Mouse (Mus musculus) heart, adult 2 months (tissue): Measurements from ENCODE around the gene Utp11. TPM values are rescaled to one million over a fixed set of nuclear protein-coding genes. Genes with fewer than 3 reads are reported as not detected.

ENCODE experiments used
- DNase-seq, 2 experiments: peaks; one replicate each; pipeline ENCODE4 v3.0.0; 2021
- H3K27ac ChIP-seq: fragments of 200-600 bp; 2 replicates; pipeline ENCODE4 v1.8.1; 2022
- H3K27me3 ChIP-seq: fragments of 200-500 bp; 2 replicates; pipeline ENCODE4 v1.6.1; 2012; ENCODE audit warnings: mild to moderate bottlenecking, low read length, inconsistent platforms, mixed read lengths; ENCODE audit not compliant: control insufficient read depth, insufficient read depth
- H3K36me3 ChIP-seq: fragments of 200-500 bp; 2 replicates; pipeline ENCODE4 v1.6.1; 2012; ENCODE audit warnings: low read length, inconsistent platforms; ENCODE audit not compliant: control insufficient read depth, insufficient read depth
- H3K4me1 ChIP-seq: fragments of 200-500 bp; 2 replicates; pipeline ENCODE4 v1.6.1; 2011; ENCODE audit warnings: low read length; ENCODE audit not compliant: control insufficient read depth, insufficient read depth
- H3K4me3 ChIP-seq: fragments of 200-600 bp; 2 replicates; pipeline ENCODE4 v1.8.1; 2022
- H3K79me2 ChIP-seq: fragments of 200-500 bp; replicated peaks from 2 replicates; pipeline ENCODE4 v1.6.1; 2012; ENCODE audit warnings: mild to moderate bottlenecking, inconsistent platforms, low read length, moderate library complexity, mixed read lengths; ENCODE audit not compliant: control insufficient read depth, insufficient read depth
- H3K9ac ChIP-seq: fragments of 200-500 bp; 2 replicates; pipeline ENCODE4 v1.6.1; 2012; ENCODE audit warnings: low read depth, mild to moderate bottlenecking, control low read depth, inconsistent platforms, low read length, mixed read lengths
- CTCF ChIP-seq: fragments of 200-600 bp; IDR thresholded peaks from 2 replicates; pipeline ENCODE4 v1.8.1; 2022; ENCODE audit warnings: antibody characterized with exemption, mild to moderate bottlenecking, moderate library complexity
- EP300 ChIP-seq: fragments of 200-500 bp; IDR thresholded peaks from 2 replicates; pipeline ENCODE4 v1.6.1; 2011; ENCODE audit warnings: low read depth, low read length, control low read depth; ENCODE audit not compliant: insufficient read depth
- POLR2A ChIP-seq: fragments of 200-500 bp; IDR thresholded peaks from 2 replicates; pipeline ENCODE4 v1.6.1; 2011; ENCODE audit warnings: mild to moderate bottlenecking, low read depth, low read length, control low read depth; ENCODE audit not compliant: insufficient read depth
- WGBS: fragments of 180-500 bp; shearing (Covaris S2); methylation state at CpG from one replicate; pipeline ENCODE4 v1.1.7; 2018; 5-methylcytosine and 5-hydroxymethylcytosine counted together
- intact Hi-C: fragments of 180-260 bp; cut with DNase I; formaldehyde crosslinking; loops from one replicate; pipeline ENCODE4 v1.15.1; 2025
- long read RNA-seq: library from polyadenylated mRNA; stranded (forward); transcript quantifications from one replicate; pipeline ENCODE4 v2.0.0, GENCODE M21; 2021
- polyA plus RNA-seq: library from polyadenylated mRNA; depleted of rRNA; stranded (reverse); fragments of >200 nt; gene quantifications from 2 replicates; pipeline ENCODE4 v1.2.3, GENCODE M21; 2012; rRNA removed
- total RNA-seq, 2 experiments: library from RNA; stranded (reverse); gene quantifications; 2 replicates each; pipeline ENCODE4 v1.2.3; 2021

The Utp11 gene
- total RNA-seq (10 to 100 TPM; 12.1 to 13.5 TPM), polyA plus RNA-seq (4.0 and 6.2 TPM in 2 replicates)
- long read RNA-seq, transcript Utp11-201 (8 exons, 1,603 nt), result major isoform, 21 of 27 reads
- long read RNA-seq, partial matches to known transcripts, result 3 of 27 reads
- long read RNA-seq, other reads (novel, unspliced or antisense), result 3 of 27 reads

DNA sequence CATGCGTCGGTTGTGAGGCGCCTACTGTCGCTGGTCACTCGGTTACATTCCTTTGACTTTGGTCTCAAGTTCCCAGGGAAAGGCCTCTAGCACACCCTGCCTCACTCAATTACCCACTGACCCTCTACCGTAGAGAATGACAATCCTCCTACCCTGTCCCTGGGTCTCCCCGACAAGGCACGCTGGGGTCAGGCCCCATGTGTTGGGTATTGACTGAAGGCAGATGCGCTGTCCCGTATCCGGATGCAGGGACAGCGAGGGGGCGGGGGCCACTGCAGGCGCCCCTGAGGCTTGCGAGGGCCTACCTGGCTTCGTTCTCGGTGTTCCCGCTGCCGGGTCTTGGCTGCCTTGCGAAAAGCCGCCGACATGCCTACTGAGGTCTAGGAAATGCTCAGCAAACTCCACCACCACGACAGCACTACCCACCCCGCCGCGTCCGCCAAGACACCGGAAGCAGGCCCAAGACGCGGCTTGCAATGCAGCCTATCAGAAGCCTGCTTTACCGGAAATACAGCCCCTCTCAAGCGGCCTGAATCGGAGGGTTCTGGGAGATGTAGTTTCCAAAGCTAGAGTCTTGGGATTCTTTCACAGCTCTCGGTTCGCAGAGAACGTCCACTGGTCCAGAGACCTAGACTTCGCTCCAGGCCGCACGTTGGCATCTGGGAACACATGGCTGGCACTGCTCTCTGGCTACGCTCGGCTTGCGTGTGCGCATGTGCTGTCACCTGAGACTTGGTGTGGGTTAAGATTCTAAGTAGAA, at the start of gene Utp11:
TSS of gene Utp11 (minus strand) at position 466 of the 760 bp plus-strand sequence.
- peak; percentile 87 to 91 for DNase-seq
- peaks cover 4% of the 10 kb centered on the region for H3K36me3 ChIP-seq
- peak within 1 kb of the TSS; percentile 87 for H3K27ac ChIP-seq
- H3K9ac ChIP-seq, result peak within 1 kb of the TSS; percentile 81
- 0 out of 2 replicates have a peak, but pooled peaks cover 3% of the 10 kb centered on the region for H3K79me2 ChIP-seq
- TF ChIP-seq POLR2A (peak; percentile 72), EP300 (no peak)
- H3K4me1 ChIP-seq, result peaks cover 4% of the 10 kb centered on the region
- intact Hi-C loops, result loop anchor here (2.0 kb wide), 2 partner anchors 21 to 47 kb away; partner anchors contain the start of genes Inpp5b and Sf3a3
- H3K27me3 ChIP-seq, result no peaks in the 10 kb centered on the region
- H3K4me3 ChIP-seq, result peak within 1 kb of the TSS; percentile 75
- WGBS, result under 1% methylated on average over 43 of the region's 43 CpGs

DNA sequence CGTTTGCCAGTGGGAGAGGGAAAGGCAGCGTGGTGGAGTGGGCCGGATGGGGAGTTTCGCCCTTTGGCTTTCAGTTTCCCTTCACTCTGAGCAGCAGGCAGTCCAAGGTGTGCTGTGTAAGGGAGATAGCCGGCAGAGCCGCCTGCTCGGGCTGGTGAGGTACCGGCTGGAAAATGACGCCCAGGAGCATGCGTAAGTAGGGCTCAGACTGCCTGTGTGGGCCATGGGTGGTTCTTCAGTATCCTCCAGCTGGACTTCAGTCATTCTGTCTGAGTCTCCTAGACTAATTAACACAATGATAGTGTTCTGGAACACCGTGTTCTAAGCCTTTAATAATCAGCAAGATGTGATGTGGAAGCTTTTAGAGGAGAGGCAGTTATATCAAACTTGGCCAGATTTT, 49.4 kb upstream of the Utp11 start:
- Histone ChIP-seq H3K27ac (no peak overlapping the region), H3K79me2 (no peaks in the 10 kb centered on the region), H3K4me3 (no peak overlapping the region), H3K27me3 (no peaks in the 10 kb centered on the region), H3K36me3 (no peaks in the 10 kb centered on the region), H3K4me1 (peaks cover 2% of the 10 kb centered on the region; the same call in 1 of the 2 replicates), H3K9ac (no peak overlapping the region)
- TF ChIP-seq POLR2A (no peak), CTCF (no peak)
- intact Hi-C loops, result loop anchor here (5.0 kb wide), 1 partner anchor 104 kb away; no protein-coding TSS in a partner anchor
- WGBS, result 81% methylated on average over 11 of the region's 11 CpGs
- DNase-seq, result no peak

DNA sequence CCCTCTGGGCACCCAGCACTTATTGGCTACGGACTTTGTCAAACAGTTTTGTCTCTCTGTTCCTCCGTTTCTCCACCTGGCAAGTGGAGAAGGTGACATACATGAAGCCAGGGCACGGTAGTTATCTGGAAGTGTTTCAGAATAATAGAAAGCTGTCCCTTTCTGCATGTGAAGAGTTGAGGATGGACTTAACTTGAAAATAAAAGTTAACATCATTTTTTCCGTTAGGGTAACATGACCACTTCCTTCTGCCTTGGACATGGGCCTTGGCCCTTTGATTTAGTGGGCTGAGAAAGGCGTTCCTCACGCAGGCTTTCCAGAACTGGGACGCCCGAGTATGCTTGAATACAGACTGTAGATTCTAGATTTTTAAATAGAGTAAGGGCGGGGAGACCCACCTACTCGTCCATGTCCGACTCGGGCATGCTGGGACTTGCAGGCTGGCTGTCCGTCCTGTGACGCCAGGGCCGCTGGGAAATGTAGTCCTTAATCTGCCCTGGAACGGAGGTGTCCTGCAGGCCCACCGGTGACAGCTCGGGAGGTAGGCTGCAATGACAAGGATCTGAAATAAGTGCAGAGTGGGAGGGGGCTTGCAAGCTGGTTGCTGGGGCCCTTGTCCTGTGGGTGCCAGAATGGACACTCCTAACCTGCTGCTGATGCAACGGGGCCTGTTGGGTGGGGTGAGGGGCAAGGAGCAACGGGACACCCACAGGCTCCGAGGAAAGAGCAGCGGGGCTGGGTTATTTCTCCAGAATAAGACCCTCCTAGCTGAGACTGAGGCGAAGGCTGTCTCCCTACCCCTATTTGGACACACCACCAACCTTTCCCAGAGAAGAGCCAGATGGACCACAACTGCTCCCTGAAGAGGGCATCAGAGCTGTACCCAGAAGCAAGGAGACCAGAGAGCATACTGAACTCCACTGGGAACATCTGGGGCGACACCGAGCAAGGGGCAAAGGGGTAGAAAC, 48.3 kb upstream of the Utp11 start, which contains the start of gene Inpp5b:
TSS of gene Inpp5b (plus strand) at position 475 of the 968 bp plus-strand sequence.
- 6% methylated on average over 25 of the region's 25 CpGs for WGBS
- intact Hi-C loops, result loop anchor here (2.0 to 5.0 kb wide), 2 partner anchors 49 to 106 kb away; partner anchors contain the start of gene Utp11
- peak within 1 kb of the TSS; percentile 70 for H3K27ac ChIP-seq

DNA sequence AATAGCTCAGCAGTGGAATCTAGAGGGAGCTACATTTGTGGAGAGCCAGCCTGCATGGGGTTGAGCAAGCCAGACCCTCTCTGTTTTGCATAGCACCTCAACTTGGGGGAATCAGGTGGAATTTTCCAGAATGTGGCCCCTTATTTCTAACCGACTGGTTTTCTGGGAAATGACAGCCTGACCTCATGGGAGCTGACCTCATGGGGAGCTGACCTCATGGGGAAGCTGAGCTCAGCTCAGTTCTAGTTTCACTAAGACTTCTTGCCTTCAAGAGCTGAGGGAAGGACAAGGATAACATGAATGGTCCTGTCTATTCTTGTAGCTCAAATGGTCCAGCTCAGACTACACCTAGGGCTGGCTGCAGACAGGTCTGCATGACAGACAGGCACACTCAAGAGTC, 45.4 kb upstream of the Utp11 start:
- TF ChIP-seq EP300 (no peak), POLR2A (no peak), CTCF (no peak)
- Histone ChIP-seq H3K79me2 (no peaks in the 10 kb centered on the region), H3K27ac (no peak overlapping the region), H3K9ac (no peak overlapping the region), H3K27me3 (no peaks in the 10 kb centered on the region), H3K4me3 (no peak overlapping the region), H3K4me1 (peaks cover 2% of the 10 kb centered on the region; the same call in 1 of the 2 replicates), H3K36me3 (no peaks in the 10 kb centered on the region)
- no peak for DNase-seq
- 25% methylated on average over 1 of the region's 1 CpGs for WGBS
- intact Hi-C loops, result no loop called here

More for the DNA sequence above, 48.3 kb upstream of the Utp11 start, which contains the start of gene Inpp5b:
- Histone ChIP-seq H3K4me1 (peaks cover 2% of the 10 kb centered on the region; the same call in 1 of the 2 replicates), H3K4me3 (peak within 1 kb of the TSS; percentile 52), H3K9ac (peak within 1 kb of the TSS; percentile 88), H3K79me2 (no peaks in the 10 kb centered on the region), H3K27me3 (no peaks in the 10 kb centered on the region), H3K36me3 (no peaks in the 10 kb centered on the region)
- peak; percentile 87 to 89 for DNase-seq
- TF ChIP-seq POLR2A (peak; percentile 70), EP300 (no peak), CTCF (0 out of 2 replicates have a peak, but pooled peaks have one; percentile 7)

DNA sequence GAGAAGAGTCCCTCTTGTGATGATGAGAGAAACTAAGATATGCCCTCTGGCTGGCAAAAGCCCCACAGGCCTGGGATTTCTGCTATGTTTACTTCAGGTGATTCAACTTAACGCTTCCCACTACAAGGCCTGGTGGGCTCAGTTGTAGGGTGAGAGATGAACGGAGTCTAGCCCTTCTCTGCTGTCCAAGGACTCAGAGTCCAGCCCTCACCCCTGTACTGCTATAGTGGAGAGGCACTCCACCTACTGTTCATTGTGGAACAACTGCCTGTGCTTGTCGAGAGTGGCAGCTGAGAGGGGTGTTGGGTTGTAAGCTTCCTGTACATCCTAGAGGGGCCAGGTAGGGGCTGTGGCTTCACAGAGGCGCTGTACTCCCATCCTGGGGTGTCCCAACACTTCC, 44.6 kb upstream of the Utp11 start:
- Histone ChIP-seq H3K27ac (no peak overlapping the region), H3K36me3 (no peaks in the 10 kb centered on the region), H3K9ac (no peak overlapping the region), H3K27me3 (no peaks in the 10 kb centered on the region), H3K4me3 (no peak overlapping the region), H3K79me2 (no peaks in the 10 kb centered on the region), H3K4me1 (peaks cover 2% of the 10 kb centered on the region; the same call in 1 of the 2 replicates)
- TF ChIP-seq CTCF (peak; percentile 9; the same call in 1 of the 2 replicates), EP300 (no peak), POLR2A (no peak)
- DNase-seq, result no peak
- intact Hi-C loops, result no loop called here
- 54% methylated on average over 4 of the region's 4 CpGs for WGBS
